Mouse (Mus musculus): ENCODE data around the gene Zfp655. TPM values are rescaled to one million over a fixed set of nuclear protein-coding genes. Genes with fewer than 3 reads are reported as not detected.
"Not testable (repeated sequence)": the region's sequence is repeated elsewhere in the genome, so short reads cannot be mapped to it uniquely, and the experiment has no call there.

Gene Zfp655
- total RNA-seq (2021) = 10 to 100 TPM; 13.7 to 16.9 TPM
- long read RNA-seq, experiment 1, full-length matches to known transcripts = 16 of 21 reads
- long read RNA-seq, experiment 1, partial matches to known transcripts = 1 of 21 reads
- long read RNA-seq, experiment 1, other reads (novel, unspliced or antisense) = 4 of 21 reads
- long read RNA-seq, experiment 2, full-length matches to known transcripts = 12 of 17 reads
- long read RNA-seq, experiment 2, partial matches to known transcripts = 1 of 17 reads
- long read RNA-seq, experiment 2, other reads (novel, unspliced or antisense) = 4 of 17 reads

DNA sequence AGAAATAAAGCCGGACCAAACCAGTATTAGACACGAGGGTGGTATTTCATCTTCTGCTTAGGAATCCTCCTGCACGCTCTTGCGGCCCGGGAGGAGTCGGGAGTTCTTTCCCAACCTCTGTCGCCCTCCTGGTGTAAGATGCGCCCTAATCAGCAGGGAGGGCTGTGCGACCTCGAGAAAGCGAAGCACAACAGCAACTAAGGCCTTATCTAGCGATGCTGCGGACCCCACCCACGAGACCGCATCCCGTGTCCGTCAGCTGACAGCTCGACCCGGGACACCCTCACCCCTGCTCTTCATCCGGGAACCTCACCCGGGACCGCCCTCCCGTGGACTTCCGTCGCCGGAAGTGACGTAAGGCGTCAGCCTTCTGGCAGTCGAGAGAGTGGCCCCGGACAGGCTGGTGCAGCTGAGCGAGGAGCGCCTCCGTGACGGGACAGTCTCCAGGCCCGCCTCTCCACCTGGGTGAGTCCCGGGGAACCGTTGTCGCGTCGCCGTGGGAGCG, at the start of gene Zfp655:
Gene Zfp655 (plus strand): TSS at position 349 of the 505 bp plus-strand sequence.
- DNase-seq = peak; percentile 95

GRCm38 (mm10) chr5:145185244-145185643, 46.3 kb upstream of the Zfp655 start:
- no peak for DNase-seq

- DNase-seq = no peak
Observed at GRCm38 (mm10) chr5:145189416-145189815, 42.1 kb upstream of the Zfp655 start.

- DNase-seq = no peak
Observed at GRCm38 (mm10) chr5:145190373-145190772, 41.1 kb upstream of the Zfp655 start.

- DNase-seq = peak; percentile 88
Observed at GRCm38 (mm10) chr5:145190875-145191798, 40.4 kb upstream of the Zfp655 start.

DNA sequence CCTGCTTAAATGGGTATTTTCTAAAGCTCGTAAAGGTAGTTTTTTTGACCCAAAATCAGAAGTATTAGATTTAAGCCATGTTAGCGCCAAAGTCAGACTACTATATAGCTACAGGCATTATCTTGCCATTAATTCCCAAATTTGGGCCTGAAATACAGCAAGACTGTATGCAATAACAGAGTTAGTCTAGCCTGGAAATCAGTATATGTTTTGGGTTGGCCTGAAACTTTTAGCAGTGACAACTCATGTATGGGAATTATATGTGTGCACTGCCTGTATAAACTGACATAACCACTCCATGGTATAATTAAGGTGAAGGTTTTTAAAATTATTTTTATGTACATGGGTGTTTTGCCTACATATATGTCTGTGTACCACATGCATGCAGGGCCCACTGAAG, 39.6 kb upstream of the Zfp655 start, which contains the start of gene Atp5j2:
Gene Atp5j2 (minus strand): TSS at position 101 of the 400 bp plus-strand sequence.
- no peak for DNase-seq

DNA sequence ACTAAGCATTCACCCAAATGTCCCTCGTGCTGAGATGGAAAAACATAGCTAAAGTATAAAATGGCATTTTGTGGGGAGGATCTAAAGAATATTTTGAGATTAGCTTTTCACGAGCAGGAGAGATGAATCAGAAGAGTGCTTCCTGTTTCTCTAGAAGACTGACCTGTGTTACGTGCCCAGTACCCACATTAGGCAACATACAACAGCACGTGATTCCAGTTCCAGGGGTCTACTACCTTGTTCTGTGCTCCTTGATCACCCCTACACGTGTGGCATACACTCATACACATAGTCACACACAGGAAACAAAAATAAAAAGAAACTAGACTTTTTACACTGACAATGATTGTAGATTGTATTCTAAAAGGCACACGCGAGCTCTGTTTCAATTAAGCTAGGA, 31.1 kb upstream of the Zfp655 start:
- no peak for DNase-seq

DNA sequence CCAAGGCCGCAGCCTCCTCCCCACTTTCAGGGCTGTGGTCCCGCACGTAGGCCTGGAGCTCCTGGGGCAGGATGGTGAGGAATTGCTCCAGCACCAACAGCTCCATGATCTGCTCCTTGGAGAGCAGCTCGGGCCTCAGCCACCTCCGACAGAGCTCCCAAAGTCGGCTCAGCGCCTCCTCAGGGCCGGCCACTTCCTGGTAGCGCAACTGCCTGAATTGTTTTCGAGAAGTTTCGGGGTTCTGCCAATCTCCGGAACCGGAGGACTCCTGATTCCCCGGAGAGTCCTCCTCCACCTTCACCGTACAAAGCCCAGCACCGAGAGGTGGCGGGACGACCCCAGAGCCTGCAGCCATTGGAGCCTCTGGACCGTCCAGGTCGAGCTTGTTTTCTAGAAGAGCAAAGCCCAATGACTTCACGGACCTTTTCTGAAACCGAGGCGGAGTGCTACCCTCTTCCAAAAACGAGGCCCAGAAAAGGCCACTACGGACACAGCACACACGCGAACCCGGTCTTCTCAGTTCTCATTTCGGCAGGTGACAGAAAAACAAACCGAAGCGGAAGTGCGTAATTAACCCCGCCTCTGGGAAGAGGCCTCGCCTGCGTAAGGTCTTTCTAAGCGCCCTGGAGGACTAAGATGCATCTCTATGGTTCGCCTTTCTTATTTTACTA, 30.1 kb upstream of the Zfp655 start, which contains the start of gene Zkscan14:
Gene Zkscan14 (minus strand): TSS at position 548 of the 671 bp plus-strand sequence.
- DNase-seq = peak; percentile 58

- no peak for DNase-seq
Observed at GRCm38 (mm10) chr5:145202446-145202845, 29.1 kb upstream of the Zfp655 start.

DNA sequence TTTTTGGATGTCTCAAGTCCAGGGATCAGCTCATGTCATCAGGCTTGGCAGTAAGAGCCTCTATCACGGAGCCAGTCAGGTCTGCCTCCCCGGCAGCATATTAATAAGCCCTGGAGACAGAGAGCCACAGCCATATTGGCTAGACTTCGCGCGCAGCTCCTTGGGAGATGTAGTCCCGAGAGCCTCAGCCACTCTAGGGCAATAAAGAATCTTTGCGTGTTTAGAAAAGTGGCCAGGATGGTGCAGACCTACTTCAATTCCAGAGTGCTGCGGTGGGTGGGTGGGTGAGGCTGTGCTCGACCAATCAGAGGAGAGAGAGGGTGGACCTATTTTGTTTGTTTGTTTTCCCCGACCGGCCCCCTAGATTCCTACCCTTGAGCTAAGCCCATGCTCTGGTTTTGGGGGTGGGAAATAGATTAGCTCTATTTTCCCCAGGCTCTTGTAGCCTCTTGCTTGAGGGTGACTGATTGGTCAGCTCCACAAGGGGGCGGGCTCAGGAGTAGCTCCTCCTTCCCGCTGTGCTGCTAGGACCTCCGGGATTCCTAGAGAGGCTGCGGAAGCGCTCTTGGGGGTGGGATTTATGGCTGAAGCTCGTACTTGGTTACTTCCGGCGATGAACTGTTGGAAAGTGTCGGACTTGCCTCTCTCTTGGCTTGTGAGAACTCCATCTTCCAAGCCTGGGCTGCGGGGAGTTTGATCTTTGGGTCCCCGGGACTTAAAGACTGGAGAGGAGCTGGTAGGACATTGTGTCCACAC, 27.4 kb upstream of the Zfp655 start, which contains the start of gene Zkscan5:
Gene Zkscan5 (plus strand): TSS at position 627 of the 756 bp plus-strand sequence.
- DNase-seq = peak; percentile 97

DNA sequence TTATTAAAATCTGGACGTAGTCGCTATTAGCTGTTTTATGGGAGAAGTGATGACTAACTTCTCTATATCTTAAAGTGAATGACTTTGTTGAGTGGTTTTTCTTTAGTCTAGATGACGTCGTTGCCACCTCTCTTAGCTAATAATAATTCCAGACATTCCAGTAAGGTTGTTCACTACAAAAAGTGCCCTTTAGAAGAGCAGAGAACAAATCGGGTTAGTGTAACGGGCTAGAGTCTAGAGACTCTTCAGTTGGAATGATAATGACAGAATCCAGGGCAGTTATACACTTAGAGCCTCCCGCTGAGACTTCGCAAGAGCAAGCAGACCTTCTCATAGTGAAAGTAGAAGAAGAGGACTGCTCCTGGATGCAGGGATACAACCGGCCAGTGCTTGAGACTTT, 26.5 kb upstream of the Zfp655 start:
- DNase-seq = no peak

DNA sequence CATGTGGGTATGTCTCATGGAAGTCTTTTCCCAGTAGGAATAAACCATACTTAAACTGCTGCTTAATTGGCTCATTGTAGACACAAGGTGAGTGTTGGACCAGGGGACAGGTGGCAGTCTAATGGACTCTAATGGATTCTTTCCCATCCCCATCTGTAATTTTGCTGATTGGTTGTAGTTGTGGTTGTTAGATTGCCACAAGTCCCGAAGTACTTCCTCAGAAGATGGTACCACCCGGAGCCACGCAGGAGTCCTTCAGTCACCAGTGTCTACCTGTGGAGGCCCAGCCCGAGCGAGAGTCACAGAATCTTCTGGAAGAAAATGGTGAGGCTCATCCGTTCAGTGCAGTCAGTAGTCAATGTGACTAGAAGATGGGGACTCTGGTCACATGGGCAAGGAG, 24.1 kb upstream of the Zfp655 start:
- no peak for DNase-seq

GRCm38 (mm10) chr5:145207954-145208353, 23.6 kb upstream of the Zfp655 start:
- no peak for DNase-seq

GRCm38 (mm10) chr5:145208391-145208790, 23.1 kb upstream of the Zfp655 start:
- DNase-seq = not testable (repeated sequence)

DNA sequence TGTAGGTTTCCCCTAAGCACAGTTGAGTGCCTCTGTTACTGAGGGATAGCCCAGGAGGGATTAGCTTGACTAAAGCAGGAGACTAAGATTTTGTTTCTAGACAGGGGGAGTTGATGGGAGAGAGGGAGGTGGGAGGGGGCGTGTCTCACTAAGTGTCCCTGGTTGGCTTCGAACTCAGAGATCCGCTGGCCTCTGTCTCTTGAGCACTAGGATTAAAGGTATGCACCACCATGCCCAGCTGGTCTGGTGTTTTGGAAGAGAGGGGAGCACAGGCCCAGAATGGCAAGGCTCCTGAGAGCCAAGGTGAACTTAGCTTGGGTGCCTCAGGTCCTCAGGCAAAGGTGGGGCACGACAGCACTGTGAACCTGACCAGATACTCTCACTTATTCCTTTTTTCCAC, 20.2 kb upstream of the Zfp655 start:
- DNase-seq = no peak

DNA sequence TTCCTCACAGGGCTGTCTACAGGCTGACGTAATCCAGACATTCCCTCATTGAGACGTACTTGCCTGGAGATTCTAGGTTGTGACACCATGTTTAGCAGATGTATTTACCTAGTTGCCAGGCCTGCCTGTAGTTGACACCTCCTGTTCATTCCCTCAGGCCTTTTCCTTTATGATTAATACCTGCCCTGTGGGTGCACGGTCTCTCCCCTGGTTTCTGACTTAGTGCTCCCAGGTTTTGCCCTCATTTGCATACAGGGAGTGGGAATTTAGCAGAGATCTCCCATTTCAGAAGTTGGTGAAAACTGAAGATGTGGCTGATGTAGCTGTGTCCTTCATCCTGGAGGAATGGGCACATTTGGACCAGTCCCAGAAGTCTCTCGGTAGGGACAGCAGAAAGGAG, 19.3 kb upstream of the Zfp655 start:
- no peak for DNase-seq

GRCm38 (mm10) chr5:145213505-145213904, 18.0 kb upstream of the Zfp655 start:
- no peak for DNase-seq

GRCm38 (mm10) chr5:145214679-145215078, 16.8 kb upstream of the Zfp655 start:
- no peak for DNase-seq

DNA sequence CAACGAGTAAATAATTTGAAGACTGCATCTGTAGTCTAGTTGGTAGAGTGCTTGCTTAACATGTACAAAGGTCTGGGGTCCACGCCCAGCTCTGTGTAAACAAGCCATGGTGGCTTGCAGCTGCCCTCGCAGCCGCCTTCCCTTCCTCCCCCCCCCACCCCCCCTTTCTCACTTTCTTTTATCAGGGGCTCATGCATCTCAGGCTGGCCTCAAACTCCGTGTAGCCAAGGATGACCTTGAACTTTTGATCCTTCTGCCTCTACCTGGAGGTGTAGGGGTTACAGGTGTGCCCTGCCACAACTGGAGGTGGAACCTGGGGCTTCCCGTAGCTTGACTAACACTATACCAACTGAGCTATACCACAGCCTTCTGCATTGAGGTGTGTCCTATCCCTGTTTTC, 13.8 kb upstream of the Zfp655 start:
- DNase-seq = no peak

DNA sequence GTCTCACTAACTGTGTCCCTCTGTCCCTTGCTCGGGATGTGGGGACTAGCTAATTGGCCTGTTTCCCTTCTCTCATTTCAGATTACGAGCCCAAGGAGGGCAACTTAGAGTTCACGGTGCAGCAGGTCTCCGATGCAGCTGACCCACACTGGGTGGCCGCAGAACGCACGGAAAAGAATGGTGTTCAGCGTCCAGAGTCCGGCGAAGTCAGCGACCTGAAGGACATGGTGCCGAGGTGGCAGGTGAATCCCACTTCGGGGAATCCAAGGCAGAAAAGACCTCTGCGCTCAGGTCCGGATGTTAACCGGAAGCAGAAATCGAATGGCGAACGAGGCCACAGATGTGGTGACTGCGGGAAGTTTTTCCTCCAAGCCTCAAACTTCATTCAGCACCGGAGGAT, 13.3 kb upstream of the Zfp655 start:
- DNase-seq = no peak

DNA sequence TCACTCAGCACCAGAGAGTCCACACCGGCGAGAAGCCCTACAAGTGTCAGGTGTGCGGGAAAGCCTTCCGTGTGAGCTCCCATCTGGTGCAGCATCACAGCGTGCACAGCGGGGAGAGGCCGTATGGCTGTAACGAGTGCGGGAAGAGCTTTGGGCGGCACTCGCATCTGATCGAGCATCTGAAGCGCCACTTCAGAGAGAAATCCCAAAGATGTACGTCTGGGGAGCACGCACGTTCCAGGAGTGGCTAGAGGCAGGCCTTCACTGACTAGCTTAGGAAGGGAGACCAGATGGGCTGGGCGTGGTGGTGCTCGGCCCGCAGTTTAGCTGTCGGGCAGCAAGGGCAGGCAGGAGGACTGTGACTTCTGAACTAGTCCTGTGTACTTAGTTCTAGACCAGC, 12.8 kb upstream of the Zfp655 start:
- no peak for DNase-seq

DNA sequence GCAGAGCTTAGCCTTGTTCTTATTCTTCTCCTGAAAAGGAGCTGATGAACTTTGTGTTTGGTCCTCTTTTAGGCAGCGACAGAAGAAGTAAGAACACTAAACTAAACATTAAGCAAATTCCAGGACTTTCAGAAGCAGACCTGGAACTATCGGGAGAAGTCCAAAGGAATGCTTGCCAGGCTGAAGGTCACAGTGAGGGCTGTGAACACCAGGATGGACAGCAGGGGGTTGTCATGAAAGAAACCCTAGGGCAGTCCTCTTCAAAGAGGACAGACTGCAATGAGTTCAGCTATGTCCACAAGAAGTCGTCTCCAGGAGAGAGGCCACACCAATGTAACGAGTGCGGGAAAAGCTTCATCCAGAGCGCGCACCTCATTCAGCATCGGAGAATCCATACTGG, 11.5 kb upstream of the Zfp655 start:
- no peak for DNase-seq
